Mouse (Mus musculus) macrophage (primary cell): Measurements from ENCODE around the gene AW011738. TPM values are rescaled to one million over a fixed set of nuclear protein-coding genes. Genes with fewer than 3 reads are reported as not detected.

ENCODE experiments used
- H3K27ac ChIP-seq: fragments of 350-480 bp; formaldehyde crosslinking; 2 replicates; pipeline ENCODE4 v1.9.0; 2021
- H3K36me3 ChIP-seq: fragments of 350-480 bp; formaldehyde crosslinking; 2 replicates; pipeline ENCODE4 v1.9.0; 2021; ENCODE audit errors: inconsistent target
- H3K4me3 ChIP-seq: fragments of 350-480 bp; formaldehyde crosslinking; 2 replicates; pipeline ENCODE4 v1.9.0; 2021; ENCODE audit errors: inconsistent target
- H3K79me2 ChIP-seq: fragments of 350-480 bp; formaldehyde crosslinking; 2 replicates; pipeline ENCODE4 v1.9.0; 2021; ENCODE audit errors: inconsistent target
- whole genome bisulfite sequencing: methylation state at CpG from one replicate; pipeline ENCODE4 v1.1.7; 2026; ENCODE audit warnings: inconsistent platforms; ENCODE audit not compliant: missing documents; 5-methylcytosine and 5-hydroxymethylcytosine counted together
- polyA plus RNA-seq: library from polyadenylated mRNA; stranded (reverse); fragments of 250-400 nt; gene quantifications from 3 replicates; pipeline ENCODE4 v1.2.4, GENCODE M21; 2018; ENCODE audit warnings: inconsistent platforms

The AW011738 gene
- polyA plus RNA-seq, 1 experiment from 2014 or later: 0.53 TPM

DNA sequence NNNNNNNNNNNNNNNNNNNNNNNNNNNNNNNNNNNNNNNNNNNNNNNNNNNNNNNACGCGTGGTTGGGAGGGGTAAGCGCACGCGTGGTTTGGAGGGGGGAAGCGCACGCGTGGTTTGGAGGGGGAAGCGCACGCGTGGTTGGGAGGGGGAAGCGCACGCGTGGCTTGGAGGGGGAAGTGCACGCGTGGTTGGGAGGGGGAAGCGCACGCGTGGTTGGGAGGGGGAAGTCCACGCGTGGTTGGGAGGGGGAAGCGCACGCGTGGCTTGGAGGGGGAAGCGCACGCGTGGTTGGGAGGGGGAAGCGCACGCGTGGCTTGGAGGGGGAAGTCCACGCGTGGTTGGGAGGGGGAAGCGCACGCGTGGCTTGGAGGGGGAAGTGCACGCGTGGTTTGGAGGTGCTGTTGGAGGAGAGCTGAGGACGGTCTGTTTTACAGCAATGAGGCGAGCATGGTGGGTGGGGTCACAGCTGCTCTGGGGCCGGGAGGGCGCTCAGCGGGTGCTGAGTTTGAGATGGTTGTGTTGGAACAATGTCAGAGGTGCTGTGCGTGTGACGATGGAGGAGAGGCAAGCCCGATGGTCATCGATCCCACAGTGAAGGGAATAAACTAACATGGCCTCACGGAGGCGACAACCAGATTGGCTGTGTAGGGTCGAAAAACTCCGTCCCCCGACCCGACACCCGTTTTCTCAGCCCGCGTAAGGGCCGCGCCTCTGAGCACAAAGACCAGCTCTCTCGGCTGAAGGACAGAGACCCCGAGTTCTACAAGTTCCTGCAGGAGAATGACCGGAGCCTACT is 33.7 kb downstream of the AW011738 start:
- 65% methylated on average over 33 of the region's 60 CpGs for WGBS
- peaks cover 35% of the 10 kb centered on the region; the same call in 1 of the 2 replicates for H3K79me2 ChIP-seq
- H3K4me3 ChIP-seq: peak overlapping the region; percentile 27; the same call in 1 of the 2 replicates
- peaks cover 54% of the 10 kb centered on the region for H3K36me3 ChIP-seq
- no peak overlapping the region for H3K27ac ChIP-seq

DNA sequence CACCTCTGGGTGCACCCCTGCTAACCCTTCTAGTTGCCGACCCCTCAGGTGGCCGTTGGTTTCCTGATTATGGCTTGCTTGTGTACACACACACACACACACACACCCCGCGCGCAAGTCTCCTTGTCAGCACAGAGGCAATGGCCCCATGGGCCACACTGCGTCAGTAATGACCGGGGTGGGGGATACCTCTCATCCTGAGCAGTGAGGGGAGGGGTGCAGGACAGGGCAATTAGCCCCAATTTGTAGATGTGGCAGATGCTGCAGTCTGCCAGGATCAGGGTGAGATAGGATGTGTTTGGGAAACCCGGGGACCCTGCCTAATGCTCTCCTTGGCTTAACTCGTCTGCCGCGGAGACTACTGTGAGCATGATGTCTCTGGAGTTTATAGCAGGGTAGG is 46.5 kb downstream of the AW011738 start:
- WGBS: 75% methylated on average over 11 of the region's 11 CpGs
- H3K4me3 ChIP-seq: no peak overlapping the region
- H3K27ac ChIP-seq: no peak overlapping the region
- H3K36me3 ChIP-seq: peaks cover 38% of the 10 kb centered on the region
- no peaks in the 10 kb centered on the region for H3K79me2 ChIP-seq

DNA sequence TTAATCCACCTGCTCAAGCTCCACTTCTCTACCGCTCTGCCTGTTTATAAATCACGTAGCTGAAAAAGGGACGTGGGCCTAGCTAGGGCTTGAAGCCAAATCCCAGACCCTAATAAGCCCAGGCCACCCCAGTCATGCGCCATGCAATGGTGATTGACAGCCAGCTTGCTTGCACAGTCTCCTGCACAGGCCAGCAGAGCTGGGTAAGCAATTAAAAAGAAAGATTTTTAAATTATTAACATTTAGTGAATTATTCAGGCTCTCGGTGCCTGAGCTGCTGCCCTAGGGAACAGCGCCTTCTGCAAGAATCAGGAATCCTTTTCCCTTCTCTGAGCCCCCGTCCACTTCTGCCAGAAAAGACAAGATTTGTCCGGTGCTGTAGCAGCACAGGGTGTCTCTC is 48.0 kb downstream of the AW011738 start:
- Histone ChIP-seq H3K36me3 (peaks cover 25% of the 10 kb centered on the region), H3K79me2 (no peaks in the 10 kb centered on the region), H3K4me3 (no peak overlapping the region), H3K27ac (no peak overlapping the region)
- WGBS: 82% methylated on average over 6 of the region's 8 CpGs

DNA sequence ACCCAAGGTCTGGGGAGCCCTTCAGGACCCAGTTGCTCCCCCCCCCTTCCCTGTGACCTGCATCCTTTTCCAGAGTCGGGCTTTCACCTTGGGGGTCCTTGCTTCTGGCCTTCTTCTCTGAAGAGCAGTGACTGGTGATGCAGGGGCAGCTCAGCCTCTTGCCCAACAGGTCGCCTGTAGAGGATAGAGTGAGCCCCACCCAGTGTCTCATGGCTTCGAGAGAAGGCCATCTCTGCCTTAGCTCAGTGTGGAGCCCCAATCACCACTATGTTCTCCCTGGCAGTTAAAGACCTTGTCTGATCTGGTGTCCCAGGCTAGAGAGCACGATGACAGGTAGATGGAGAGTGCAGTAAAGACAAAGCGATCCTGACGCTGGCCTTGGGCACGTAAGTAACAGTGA is 49.0 kb downstream of the AW011738 start:
- Histone ChIP-seq H3K4me3 (no peak overlapping the region), H3K36me3 (peaks cover 15% of the 10 kb centered on the region), H3K27ac (no peak overlapping the region), H3K79me2 (no peaks in the 10 kb centered on the region)
- 65% methylated on average over 7 of the region's 7 CpGs for WGBS

DNA sequence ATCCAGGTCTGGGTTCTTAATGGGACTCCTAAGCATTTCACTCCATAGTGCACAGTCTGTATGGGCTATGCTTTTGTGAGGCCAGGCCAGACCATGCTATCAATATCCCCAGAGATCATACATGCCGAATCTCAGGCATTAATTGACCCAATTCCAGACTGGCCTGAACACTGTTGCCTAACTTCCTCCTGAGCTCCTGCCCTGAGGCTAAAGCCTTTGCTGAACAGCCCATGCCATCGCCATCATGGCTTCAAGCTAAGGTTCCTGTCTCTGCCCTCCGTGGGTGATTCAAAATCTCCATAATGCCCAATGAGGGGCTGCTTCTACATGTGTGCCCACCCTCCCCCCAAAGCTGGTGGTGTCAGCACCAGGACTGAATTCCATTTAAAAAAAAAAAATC is 49.5 kb downstream of the AW011738 start:
- H3K79me2 ChIP-seq: no peaks in the 10 kb centered on the region
- H3K4me3 ChIP-seq: no peak overlapping the region
- no peak overlapping the region for H3K27ac ChIP-seq
- 18% methylated on average over 3 of the region's 3 CpGs for WGBS
- peaks cover 11% of the 10 kb centered on the region for H3K36me3 ChIP-seq

DNA sequence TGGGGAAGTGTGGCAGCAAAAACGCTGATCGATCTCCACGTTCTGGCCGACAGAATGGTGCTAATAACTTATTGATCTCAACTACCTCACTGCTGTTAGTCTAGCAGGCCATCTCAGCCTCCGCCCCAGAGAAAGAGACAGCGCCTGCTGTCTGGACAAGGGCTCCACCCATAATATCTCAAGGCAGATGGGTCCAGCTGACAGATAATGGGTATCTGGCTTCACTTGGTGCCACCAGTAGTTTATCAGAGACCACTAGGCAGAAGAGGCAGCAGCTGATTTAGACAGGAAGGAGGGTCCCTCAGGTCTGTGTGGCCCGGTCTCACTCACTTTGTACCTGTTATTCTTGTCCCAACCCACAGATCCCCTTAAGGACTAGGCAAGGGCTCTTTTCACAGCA is 49.9 kb downstream of the AW011738 start:
- H3K4me3 ChIP-seq: no peak overlapping the region
- WGBS: 42% methylated on average over 7 of the region's 7 CpGs
- H3K27ac ChIP-seq: no peak overlapping the region
- H3K79me2 ChIP-seq: no peaks in the 10 kb centered on the region
- H3K36me3 ChIP-seq: peaks cover 6% of the 10 kb centered on the region

DNA sequence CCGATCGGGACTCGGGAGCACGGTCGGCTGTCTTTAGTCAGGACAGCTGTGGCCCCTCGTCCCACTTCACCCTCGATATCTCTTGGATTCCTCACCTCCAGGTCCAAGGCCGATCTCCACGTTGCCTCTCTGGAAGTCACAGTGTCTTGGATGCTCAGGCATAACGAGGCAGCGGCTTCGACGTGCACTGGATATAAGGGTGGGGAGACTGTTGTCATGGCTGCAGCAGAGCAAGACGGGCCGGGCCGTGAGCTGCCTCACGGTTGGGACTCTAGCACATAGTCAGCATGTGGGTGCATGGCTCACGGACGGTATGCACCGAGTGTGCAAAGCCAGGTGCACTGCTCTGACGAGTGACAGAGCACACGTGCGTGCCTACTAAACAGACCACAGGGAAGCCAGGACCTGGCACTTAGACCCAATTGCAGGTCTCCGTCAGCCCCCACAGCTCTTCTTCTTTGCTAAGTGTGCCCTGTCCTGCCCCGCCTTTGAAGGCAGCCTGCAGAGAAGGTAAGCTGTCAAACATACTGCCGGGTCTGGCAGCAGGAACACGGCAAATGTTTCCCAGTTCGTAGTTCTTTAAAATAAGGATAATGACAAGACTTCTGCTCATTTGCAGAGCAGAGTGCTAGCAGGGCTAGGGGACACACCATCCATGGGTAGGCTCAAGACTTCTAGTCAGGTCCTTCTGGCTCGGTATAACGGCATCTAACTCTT is 51.4 kb downstream of the AW011738 start:
- Histone ChIP-seq H3K36me3 (no peaks in the 10 kb centered on the region), H3K79me2 (no peaks in the 10 kb centered on the region), H3K27ac (no peak overlapping the region), H3K4me3 (no peak overlapping the region)
- WGBS: 21% methylated on average over 27 of the region's 30 CpGs

Other genes with a start within 250 kb of the AW011738 start
- 5.3 to 17.5 TPM (median 14.9 TPM) in 3 replicates for gene C1qtnf12, start 241.0 kb upstream of the AW011738 start, polyA plus RNA-seq
- 1.4 to 6.1 TPM (median 2.9 TPM) in 3 replicates for gene B3galt6, start 210.7 kb upstream of the AW011738 start, polyA plus RNA-seq
- gene Sdf4, start 210.4 kb upstream of the AW011738 start, polyA plus RNA-seq: 261 to 438 TPM (median 289 TPM) in 3 replicates
- 0.47 to 0.95 TPM (median 0.93 TPM) in 3 replicates for gene Tnfrsf4, start 189.5 kb upstream of the AW011738 start, polyA plus RNA-seq
- 0.29 to 0.30 TPM in 2 of 3 replicates, not detected in the other for gene Tnfrsf18, start 177.1 kb upstream of the AW011738 start, polyA plus RNA-seq
- not detected in 3 replicates for gene Ttll10, start 143.9 kb upstream of the AW011738 start, polyA plus RNA-seq
- gene 9430015G10Rik, start 93.3 kb upstream of the AW011738 start, polyA plus RNA-seq: 3.9 to 7.6 TPM (median 5.1 TPM) in 3 replicates
- not detected in 3 replicates for gene Rnf223, start 72.8 kb upstream of the AW011738 start, polyA plus RNA-seq
- gene Agrn, start 5.8 kb upstream of the AW011738 start, polyA plus RNA-seq: 3.3 to 10.5 TPM (median 7.2 TPM) in 3 replicates
- gene Isg15, start 2.5 kb upstream of the AW011738 start, polyA plus RNA-seq: 62.5 to 462 TPM (median 183 TPM) in 3 replicates
- gene Perm1, start 12.6 kb downstream of the AW011738 start, polyA plus RNA-seq: 0.06 to 0.12 TPM in 2 of 3 replicates, not detected in the other
- gene Plekhn1, start 31.6 kb downstream of the AW011738 start, polyA plus RNA-seq: 16.9 to 22.6 TPM (median 18.8 TPM) in 3 replicates
- 52.2 to 93.1 TPM (median 59.9 TPM) in 3 replicates for gene Noc2l, start 32.7 kb downstream of the AW011738 start, polyA plus RNA-seq
- 0.09 to 0.43 TPM in 2 of 3 replicates, not detected in the other for gene Samd11, start 52.4 kb downstream of the AW011738 start, polyA plus RNA-seq
- gene Vmn2r-ps159, start 127.8 kb downstream of the AW011738 start, polyA plus RNA-seq: not detected in 3 replicates